Mouse (Mus musculus): Measurements from ENCODE around the gene Col5a2.
"Not testable (repeated sequence)": the region's sequence is repeated elsewhere in the genome, so short reads cannot be mapped to it uniquely, and the experiment has no call there.

Gene Col5a2

GRCm38 (mm10) chr1:45502865-45503332 is at the start of gene Col5a2:
Col5a2 (minus strand) TSS chr1:45503282.
- in situ Hi-C loops (cut with MboI) = no loop called here

DNA sequence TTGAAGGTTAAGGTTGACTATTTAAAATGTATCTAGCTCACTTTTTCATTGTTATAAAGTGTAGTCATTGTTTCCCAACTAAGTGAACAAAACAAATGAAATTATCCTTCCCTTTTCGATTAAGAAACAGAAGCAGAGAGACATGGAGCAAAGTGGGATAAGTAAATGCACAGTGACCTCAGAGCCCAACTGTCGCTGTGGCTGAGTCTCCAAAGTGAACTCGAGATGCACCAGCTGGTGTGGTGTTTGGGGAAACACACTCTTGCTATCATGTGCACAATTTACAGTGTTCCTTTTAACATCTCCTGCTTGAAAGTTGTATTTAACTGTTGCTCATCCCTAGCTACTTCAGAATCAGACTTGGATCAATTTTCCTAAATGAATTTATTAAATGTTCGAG is 47.4 kb upstream of the Col5a2 start:
- in situ Hi-C loops (cut with MboI) = no loop called here

- in situ Hi-C loops (cut with MboI) = no loop called here
Observed at GRCm38 (mm10) chr1:45541888-45542287, 38.8 kb upstream of the Col5a2 start.

- in situ Hi-C loops (cut with MboI) = no loop called here
Observed at GRCm38 (mm10) chr1:45541161-45541560, 38.1 kb upstream of the Col5a2 start.

DNA sequence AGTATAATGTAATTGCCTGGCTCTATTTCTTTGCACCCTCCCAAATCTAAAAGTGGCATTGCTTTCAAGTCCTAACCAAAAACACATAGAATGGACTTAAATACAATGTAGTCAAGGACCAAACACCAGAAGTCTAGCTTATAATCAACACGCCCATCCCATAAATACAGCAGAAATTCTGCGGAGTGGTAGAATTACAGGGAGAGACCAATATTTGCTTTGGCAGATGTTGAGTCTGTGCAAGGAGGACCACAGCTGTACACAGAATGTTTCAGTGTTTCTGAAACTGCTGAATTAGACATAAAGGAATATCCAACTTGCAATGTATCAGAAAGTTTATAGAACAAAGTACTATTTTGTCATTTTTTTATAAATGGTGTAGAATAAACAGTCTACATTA is 28.4 kb upstream of the Col5a2 start:
- in situ Hi-C loops (cut with MboI) = no loop called here

DNA sequence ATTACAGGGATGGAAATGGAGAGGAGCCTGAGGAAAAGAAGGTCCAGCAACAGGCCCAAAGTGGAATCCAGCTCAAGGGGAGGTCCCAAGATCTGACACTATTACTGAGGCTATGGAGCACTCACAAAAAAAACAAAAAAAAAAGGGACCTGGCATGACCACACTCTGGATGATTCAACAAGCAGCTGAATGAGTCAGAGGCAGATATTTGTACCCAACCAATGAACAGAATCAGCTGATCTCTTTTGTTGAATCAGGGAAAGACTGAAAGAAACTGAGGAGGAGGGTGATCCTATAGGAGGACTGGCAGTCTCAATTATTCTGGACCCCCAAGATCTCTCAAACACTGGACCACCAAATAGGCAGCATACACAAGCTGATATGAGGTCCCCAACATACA is 24.4 kb upstream of the Col5a2 start:
- in situ Hi-C loops (cut with MboI) = not testable (repeated sequence)

GRCm38 (mm10) chr1:45523601-45524000 is 20.5 kb upstream of the Col5a2 start:
- in situ Hi-C loops (cut with MboI) = no loop called here

GRCm38 (mm10) chr1:45521486-45521885 is 18.4 kb upstream of the Col5a2 start:
- in situ Hi-C loops (cut with MboI) = no loop called here

- in situ Hi-C loops (cut with MboI) = no loop called here
Observed at GRCm38 (mm10) chr1:45502241-45502741, 791 bp downstream of the Col5a2 start.

DNA sequence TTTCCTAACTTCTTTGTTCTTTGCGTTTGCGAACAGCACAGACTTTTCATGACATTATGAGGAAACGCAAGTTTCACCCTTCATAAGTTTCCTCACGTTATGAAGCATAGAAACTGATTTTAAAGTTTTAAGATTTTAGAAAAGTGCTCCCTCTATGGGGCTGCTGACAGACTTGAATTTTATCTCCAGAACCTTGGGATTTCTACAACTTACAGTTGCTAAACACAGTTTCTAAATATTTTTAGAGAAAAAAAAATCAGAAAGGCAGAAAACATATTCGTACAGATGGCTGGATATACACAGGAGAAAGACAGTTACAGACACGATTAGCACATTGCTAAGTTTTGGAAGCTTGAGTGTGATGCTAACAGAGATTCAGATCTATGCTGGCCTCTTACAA is 1.6 kb downstream of the Col5a2 start:
- in situ Hi-C loops (cut with MboI) = no loop called here

DNA sequence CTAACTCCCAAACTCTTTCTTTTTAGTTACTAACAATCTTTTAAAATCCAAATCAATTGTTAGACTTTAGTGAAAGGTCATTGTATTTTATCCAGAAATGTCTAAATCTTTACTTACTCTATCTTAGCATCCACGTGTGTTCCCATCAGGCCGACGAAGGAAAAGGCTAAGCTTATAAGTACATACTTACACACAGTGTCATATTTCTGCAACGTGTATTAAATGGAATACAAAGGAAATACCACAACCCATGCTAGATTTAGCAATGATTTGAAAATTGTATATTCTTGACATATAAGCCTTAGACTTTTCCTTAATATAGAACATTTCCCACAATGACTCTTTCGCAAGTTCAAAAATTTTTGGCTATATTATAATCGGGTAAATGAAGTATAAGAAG is 2.6 kb downstream of the Col5a2 start:
- in situ Hi-C loops (cut with MboI) = no loop called here

- in situ Hi-C loops (cut with MboI) = no loop called here
Observed at GRCm38 (mm10) chr1:45495025-45495424, 8.1 kb downstream of the Col5a2 start.

DNA sequence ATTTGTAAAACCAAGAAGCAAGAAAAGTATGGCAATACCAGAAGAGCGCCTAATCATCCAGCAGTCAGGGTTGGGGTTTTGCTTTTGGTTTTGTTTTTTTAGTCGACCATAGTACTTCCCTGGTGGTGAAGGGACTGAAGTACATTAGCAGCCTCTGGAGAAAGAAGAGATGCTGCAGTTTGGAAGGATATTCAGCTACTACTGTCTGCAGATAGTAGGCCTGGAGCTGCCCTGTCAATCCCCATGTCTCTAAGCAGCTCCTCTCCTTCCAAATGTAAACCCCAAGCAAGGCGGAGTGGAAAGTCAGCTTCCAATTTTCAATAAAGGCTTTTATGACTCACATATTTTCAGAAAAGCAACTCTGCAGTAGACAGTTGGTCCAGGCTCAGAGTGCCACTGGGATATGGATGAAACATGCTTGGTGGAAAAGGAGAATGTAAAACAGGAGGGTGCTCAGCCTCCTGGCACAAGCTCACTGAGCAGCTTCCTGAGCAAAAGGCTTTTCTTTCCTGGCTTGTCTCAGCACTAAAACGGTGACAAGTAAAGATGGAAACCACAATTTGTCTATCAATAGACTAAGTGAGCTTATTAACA is 10.9 kb downstream of the Col5a2 start:
- in situ Hi-C loops (cut with MboI) = no loop called here

- in situ Hi-C loops (cut with MboI) = no loop called here
Observed at GRCm38 (mm10) chr1:45490451-45490850, 12.6 kb downstream of the Col5a2 start.

- in situ Hi-C loops (cut with MboI) = no loop called here
Observed at GRCm38 (mm10) chr1:45488291-45488690, 14.8 kb downstream of the Col5a2 start.

GRCm38 (mm10) chr1:45483001-45483400 is 20.1 kb downstream of the Col5a2 start:
- in situ Hi-C loops (cut with MboI) = no loop called here

DNA sequence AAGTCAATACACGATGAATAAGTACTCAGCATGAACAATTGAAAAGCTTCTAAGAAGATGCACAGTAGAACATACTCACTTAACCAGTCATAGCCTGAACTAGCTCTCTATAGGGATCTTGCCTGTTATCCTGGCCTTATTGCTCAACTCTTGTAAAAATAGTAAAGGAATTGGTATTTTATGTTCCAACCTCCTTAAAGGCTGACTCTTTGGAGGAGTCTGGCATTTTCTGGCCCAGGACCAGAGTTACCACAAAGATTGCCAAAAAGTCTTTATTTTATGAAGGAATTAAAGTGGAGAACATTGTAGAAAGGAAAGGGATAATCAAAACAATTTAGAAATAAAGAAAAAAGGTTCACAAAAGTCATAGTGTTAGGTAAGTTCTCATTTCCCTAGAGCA is 21.2 kb downstream of the Col5a2 start:
- in situ Hi-C loops (cut with MboI) = no loop called here

DNA sequence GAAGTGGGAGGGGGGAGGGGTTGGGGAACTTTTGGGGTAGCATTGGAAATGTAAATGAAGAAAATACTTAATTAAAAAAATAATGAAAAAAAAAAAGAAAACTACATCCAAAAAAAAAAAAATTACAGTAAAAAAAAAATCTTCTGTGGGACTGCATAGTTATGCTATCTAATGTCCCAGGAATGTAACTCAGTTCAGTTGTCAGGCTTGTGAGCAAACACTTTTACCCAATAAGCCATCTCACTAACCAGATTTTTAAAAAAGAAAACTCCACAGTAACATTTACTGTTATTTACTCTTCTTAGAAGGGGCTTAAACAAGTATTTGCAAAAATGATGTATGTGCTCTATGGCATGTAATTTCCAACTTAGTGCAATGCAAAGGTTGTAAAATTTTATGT is 24.0 kb downstream of the Col5a2 start:
- in situ Hi-C loops (cut with MboI) = no loop called here

GRCm38 (mm10) chr1:45472751-45473150 is 30.3 kb downstream of the Col5a2 start:
- in situ Hi-C loops (cut with MboI) = no loop called here

GRCm38 (mm10) chr1:45460767-45461166 is 42.3 kb downstream of the Col5a2 start:
- in situ Hi-C loops (cut with MboI) = no loop called here

GRCm38 (mm10) chr1:45455763-45456162 is 47.3 kb downstream of the Col5a2 start:
- in situ Hi-C loops (cut with MboI) = no loop called here

DNA sequence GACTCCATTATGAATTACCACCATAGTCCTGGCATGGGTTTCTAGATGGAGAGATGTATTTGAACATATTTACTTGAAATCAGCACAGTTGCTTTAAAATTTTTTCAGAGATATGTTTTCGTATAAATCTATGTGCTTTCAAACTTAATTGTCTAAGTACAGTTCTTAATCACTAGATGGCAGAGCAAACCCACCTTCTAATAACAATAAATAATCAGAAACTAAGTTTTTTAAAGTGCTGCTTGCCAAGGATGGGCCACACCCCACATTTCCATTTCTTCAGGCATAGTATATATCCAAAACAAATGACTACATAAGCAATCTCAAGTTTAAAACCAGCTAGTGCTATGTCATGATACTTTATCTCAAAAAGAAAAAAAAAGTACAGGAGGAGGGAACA is 54.2 kb downstream of the Col5a2 start:
- in situ Hi-C loops (cut with MboI) = no loop called here

DNA sequence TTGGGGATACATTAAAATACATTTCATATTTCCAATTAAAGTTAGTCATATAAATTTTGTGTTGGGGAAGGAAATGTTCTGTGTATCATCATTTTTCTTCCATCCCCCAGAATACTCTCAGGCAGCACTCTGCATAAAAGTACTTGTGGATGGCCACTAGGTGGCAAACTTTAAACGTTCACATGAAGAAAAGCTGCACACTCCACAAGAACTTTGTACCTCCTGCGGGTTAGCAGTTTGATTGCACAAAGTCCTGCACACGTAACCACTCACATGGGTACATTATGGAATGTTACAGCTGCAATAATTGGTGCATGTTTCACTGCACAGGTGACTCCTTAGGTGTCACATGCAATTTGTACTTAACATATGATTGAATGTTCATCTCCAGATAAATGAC is 71.2 kb downstream of the Col5a2 start:
- in situ Hi-C loops (cut with MboI) = no loop called here

- in situ Hi-C loops (cut with MboI) = no loop called here
Observed at GRCm38 (mm10) chr1:45430520-45430919, 72.6 kb downstream of the Col5a2 start.

All from mature B cell (primary cell).